Mouse (Mus musculus) erythroblast, adult 5-6 weeks (primary cell): ENCODE results near the gene Gm12355. TPM values are rescaled to one million over a fixed set of nuclear protein-coding genes. Genes with fewer than 3 reads are reported as not detected.
"Not testable (repeated sequence)": the region's sequence is repeated elsewhere in the genome, so short reads cannot be mapped to it uniquely, and the experiment has no call there.

ENCODE experiments used
- ATAC-seq: replicated peaks from 2 replicates; pipeline ENCODE4 v1.8.0; 2016; ENCODE audit warnings: moderate number of reproducible peaks, mild to moderate bottlenecking, moderate TSS enrichment, inconsistent platforms; ENCODE audit not compliant: poor library complexity, low FRiP score, severe bottlenecking
- total RNA-seq, 2 experiments: library from RNA; stranded (forward) in 1 of 2; stranded (reverse) in 1 of 2; fragments of 150-400 nt in 1 of 2; fragments of 200-764, 138-1000 nt in 1 of 2; gene quantifications; 2 replicates each; pipeline versions ENCODE4 v1.2.3 to v1.2.4; 2015 to 2017; ENCODE audit warnings: low replicate concordance in 2 of 2

Gene Gm12355
- 1.0 and 2.5 TPM in 2 replicates for total RNA-seq (2015; ENCODE audit: low replicate concordance)
- 0.60 and 1.1 TPM in 2 replicates for total RNA-seq (2017; ENCODE audit: low replicate concordance)

- no peak for ATAC-seq
Observed at GRCm38 (mm10) chr11:98625611-98626410, at the start of gene Gm12355, which contains the start of gene Gsdma3. TSS of gene Gm12355 (minus strand) at chr11:98625661. TSS of gene Gsdma3 (plus strand) at chr11:98626360.

GRCm38 (mm10) chr11:98673136-98673535, 47.7 kb upstream of the Gm12355 start:
- ATAC-seq, result peak; percentile 84

GRCm38 (mm10) chr11:98672482-98672881, 47.0 kb upstream of the Gm12355 start:
- ATAC-seq, result no peak

- ATAC-seq, result peak; percentile 81
Observed at GRCm38 (mm10) chr11:98671857-98672256, 46.4 kb upstream of the Gm12355 start.

GRCm38 (mm10) chr11:98671284-98671815, 45.9 kb upstream of the Gm12355 start:
- ATAC-seq, result no peak

DNA sequence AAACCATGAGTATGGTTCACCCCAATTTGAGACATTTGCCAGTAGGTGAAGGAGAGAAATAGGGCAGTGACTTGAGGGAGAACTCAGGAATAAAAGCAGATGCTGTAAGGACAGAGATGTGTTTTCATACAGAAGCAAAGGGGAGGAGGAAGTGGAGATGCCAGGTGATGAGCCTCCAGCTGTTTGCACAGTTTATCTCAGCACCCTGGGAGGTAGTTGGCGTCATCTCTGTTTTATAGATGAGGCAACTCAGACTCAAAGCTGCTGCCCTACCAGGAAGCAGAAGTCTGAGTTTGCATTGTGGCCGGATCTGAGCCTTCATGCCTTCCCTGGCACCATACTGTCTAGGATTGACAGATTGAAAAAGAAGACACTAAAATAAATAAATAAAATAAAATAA, 43.5 kb upstream of the Gm12355 start:
- ATAC-seq, result no peak

GRCm38 (mm10) chr11:98664091-98664490, 38.6 kb upstream of the Gm12355 start, which contains the start of gene Gsdma:
TSS of gene Gsdma (plus strand) at chr11:98664351.
- no peak for ATAC-seq

GRCm38 (mm10) chr11:98660517-98660916, 35.1 kb upstream of the Gm12355 start:
- ATAC-seq, result peak; percentile 87

DNA sequence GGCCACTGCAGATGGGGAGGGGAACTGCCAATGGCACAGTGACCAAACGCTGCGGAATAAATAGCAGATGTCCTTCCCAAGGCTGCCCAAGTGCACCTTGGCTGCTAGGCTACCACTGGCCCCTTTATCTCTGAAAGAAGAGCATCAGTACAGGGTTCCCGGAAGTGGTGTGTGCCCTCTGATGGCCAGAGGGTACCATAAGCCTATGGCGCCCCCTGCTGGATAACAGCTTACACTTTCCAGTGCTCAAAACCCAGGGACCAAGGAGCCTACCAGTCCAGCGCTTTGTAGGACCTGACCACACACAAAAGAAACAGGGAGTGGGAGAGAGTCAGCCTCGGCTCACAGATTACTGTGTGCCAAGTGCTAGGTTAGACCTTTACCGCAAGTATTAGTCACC, 29.6 kb upstream of the Gm12355 start:
- peak; percentile 82 for ATAC-seq

GRCm38 (mm10) chr11:98646459-98646858, 21.0 kb upstream of the Gm12355 start, which contains the start of gene Gsdma2:
TSS of gene Gsdma2 (plus strand) at chr11:98646759.
- ATAC-seq, result no peak

DNA sequence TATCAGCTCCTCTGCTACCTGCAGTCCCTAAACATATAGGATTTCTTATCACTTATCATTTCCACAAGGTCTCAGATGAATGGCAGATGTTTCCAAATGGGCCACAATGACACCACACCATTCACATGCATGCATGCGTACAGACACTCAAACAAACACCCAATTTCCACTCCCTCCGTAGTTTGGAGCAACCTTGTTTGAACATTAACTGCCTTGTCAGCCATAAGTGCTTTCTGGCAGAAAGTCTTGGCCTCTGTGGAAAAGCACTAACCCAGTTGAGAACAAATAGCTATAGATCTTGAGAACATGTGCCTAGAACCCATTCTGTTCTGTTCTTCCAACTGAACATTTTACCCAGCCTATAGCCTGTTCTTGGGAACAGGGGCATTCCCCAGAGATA, 20.5 kb upstream of the Gm12355 start:
- no peak for ATAC-seq

- ATAC-seq, result no peak
Observed at GRCm38 (mm10) chr11:98644757-98645156, 19.3 kb upstream of the Gm12355 start.

- no peak for ATAC-seq
Observed at GRCm38 (mm10) chr11:98640091-98640490, 14.6 kb upstream of the Gm12355 start.

DNA sequence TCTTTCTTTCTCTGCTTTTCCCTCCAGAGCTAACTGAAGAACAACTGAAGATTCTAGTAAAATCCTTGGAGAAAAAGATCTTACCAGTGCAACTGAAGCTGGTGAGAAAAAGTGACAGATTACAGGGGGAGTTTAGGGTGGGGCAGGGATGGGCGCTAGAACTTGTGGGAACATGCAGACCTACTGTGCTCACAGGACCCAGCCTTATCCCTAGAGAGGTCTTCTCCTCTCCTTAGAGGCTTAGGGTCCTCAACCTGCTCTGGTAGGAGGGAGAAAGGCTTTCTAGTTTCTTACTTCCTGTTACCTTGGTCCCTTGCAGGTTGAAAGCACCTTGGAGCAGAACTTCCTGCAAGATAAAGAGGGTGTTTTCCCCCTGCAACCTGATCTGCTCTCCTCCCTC, 12.0 kb upstream of the Gm12355 start:
- no peak for ATAC-seq

DNA sequence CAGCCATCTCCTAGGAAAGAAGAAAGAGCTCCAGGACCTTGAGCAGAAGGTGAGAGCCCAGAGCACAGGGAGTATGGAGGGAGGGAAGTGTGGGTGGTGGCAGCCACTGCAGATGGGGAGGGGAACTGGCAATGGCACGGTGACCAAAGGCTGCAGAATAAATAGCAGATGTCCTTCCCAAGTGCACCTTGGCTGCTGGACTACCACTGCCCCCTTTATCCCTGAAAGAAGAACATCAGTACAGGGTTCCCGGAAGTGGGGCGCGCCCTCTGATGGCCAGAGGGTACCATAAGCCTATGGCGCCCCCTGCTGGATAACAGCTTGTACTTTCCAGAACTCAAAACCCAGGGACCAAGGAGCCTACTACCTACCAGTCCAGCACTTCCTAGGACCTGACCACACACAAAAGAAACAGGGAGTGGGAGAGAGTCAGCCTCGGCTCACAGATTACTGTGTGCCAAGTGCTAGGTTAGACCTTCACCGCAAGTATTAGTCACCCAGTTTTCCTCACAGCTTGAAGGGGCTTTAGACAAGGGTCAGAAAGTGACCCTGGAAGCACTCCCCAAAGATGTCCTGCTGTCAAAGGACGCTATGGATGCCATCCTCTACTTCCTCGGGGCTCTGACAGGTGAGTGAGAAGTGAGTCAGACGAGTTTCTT, 10.0 kb upstream of the Gm12355 start:
- peak; percentile 94 for ATAC-seq

DNA sequence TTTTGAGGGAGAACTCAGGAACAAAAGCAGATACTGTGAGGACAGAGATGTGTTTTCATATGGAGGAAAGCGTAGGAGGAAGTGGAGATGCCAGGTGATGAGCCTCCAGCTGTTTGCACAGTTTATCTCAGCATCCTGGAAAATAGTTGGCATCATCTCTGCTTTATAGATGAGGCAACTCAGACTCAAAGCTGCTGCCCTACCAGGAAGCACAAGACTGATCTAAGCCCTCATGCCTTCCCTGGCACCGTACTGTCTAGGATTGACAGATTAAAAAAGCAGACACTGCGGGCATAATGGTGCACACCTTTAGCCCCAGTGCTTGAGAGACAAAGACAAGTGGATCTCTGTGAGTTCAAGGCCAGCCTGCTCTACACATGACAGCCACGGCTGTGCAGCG, 5.2 kb upstream of the Gm12355 start:
- ATAC-seq, result no peak

- ATAC-seq, result no peak
Observed at GRCm38 (mm10) chr11:98628706-98629105, 3.2 kb upstream of the Gm12355 start.

DNA sequence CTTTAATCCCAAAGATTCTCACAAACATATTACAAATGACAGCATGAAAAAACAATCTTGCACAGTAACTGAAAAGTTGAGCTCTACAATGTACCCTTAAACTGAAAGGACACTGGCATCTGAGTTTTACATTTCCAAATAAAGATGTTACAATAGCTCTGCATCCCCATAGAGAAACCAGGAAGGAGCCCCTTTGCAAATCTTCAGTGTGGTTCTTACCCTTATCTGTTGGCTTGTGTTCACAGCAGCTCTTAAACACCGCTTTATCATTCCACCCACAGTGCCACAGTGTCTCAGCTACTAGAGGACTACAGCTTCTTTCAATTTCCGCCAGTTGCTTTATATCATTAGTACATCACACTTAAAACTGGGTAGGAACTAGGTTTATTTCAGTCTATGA, 1.1 kb downstream of the Gm12355 start:
- not testable (repeated sequence) for ATAC-seq

DNA sequence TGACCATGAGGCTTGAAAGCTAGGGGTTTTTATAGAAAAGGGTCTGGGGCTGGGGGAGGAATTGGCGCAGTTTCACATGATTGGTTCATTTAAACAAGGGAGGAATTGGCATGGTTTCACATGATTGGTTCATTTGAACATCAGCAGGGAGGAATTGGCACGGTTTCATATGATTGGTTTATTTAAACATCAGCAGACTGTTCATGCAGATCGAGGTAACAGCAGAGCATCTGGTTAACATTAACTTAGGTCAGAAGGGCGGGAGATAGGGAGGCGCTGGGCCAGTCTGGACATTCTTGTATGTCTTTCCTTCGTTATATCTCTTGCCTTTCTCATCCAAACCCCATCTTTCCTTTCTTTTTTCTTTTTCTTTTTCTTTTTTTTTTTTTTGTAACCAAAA, 1.5 kb downstream of the Gm12355 start:
- ATAC-seq, result not testable (repeated sequence)

- no peak for ATAC-seq
Observed at GRCm38 (mm10) chr11:98620791-98621190, 4.7 kb downstream of the Gm12355 start.

GRCm38 (mm10) chr11:98606763-98607162, 18.7 kb downstream of the Gm12355 start:
- peak; percentile 88 for ATAC-seq
